Mouse (Mus musculus) CD4-positive, CD25-positive, alpha-beta regulatory T cell, adult 9 weeks (primary cell): ENCODE measurements around the gene Ly6g5b. TPM values are rescaled to one million over a fixed set of nuclear protein-coding genes. Genes with fewer than 3 reads are reported as not detected.

Source experiments
- polyA plus RNA-seq: library from polyadenylated mRNA; unstranded; fragments of 100-300 nt; shearing (Covaris generic); gene quantifications from one replicate; pipeline ENCODE4 v1.2.1, GENCODE M21; 2017

Ly6g5b gene
- polyA plus RNA-seq = 2.5 TPM

GRCm38 (mm10) chr17:35115046-35116019, at the start of gene Ly6g5b:
Ly6g5b (minus strand) TSS chr17:35115428.

GRCm38 (mm10) chr17:35134801-35135590, 19.8 kb upstream of the Ly6g5b start, which contains the start of gene Bag6:
Bag6 (plus strand) TSS chr17:35135178.

GRCm38 (mm10) chr17:35131500-35132173, 16.4 kb upstream of the Ly6g5b start, which contains the start of gene Apom:
Apom (minus strand) TSS chr17:35132050.

GRCm38 (mm10) chr17:35126206-35126611, 11.0 kb upstream of the Ly6g5b start, which contains the start of gene D17H6S53E:
D17H6S53E (plus strand) TSS chr17:35126373.

GRCm38 (mm10) chr17:35121871-35122303, 6.7 kb upstream of the Ly6g5b start, which contains the start of gene Csnk2b:
Csnk2b (minus strand) TSS chr17:35122053.

GRCm38 (mm10) chr17:35121143-35121799, 6.0 kb upstream of the Ly6g5b start, which contains the start of gene Gpank1:
Gpank1 (plus strand) TSS chr17:35121455.

GRCm38 (mm10) chr17:35108097-35108496, 7.1 kb downstream of the Ly6g5b start, which contains the start of gene Ly6g5c:
Ly6g5c (plus strand) TSS chr17:35108279.

GRCm38 (mm10) chr17:35088825-35089644, 26.2 kb downstream of the Ly6g5b start, which contains the start of gene Abhd16a:
Abhd16a (plus strand) TSS chr17:35089263.

GRCm38 (mm10) chr17:35085208-35085865, 29.9 kb downstream of the Ly6g5b start, which contains the start of gene Ly6g6f:
Ly6g6f (minus strand) TSS chr17:35085610.

GRCm38 (mm10) chr17:35077786-35078233, 37.4 kb downstream of the Ly6g5b start, which contains the start of gene Ly6g6d:
Ly6g6d (minus strand) TSS chr17:35078065.

GRCm38 (mm10) chr17:35076507-35077176, 38.6 kb downstream of the Ly6g5b start, which contains the start of gene Ly6g6e:
Ly6g6e (plus strand) TSS chr17:35076902.

GRCm38 (mm10) chr17:35066084-35066483, 49.1 kb downstream of the Ly6g5b start, which contains the start of gene Mpig6b:
Mpig6b (minus strand) TSS chr17:35066184.

GRCm38 (mm10) chr17:35064951-35065947, 50.0 kb downstream of the Ly6g5b start, which contains the start of gene Ly6g6c:
Ly6g6c (plus strand) TSS chr17:35065388.

